Mouse (Mus musculus) B cell, adult 67 days (primary cell): ENCODE measurements around the gene Platr17. TPM values are rescaled to one million over a fixed set of nuclear protein-coding genes. Genes with fewer than 3 reads are reported as not detected.

Experiments used
- total RNA-seq, 2 experiments: library from RNA; stranded (reverse); gene quantifications; 4 replicates each; pipeline ENCODE4 v1.2.4; 2023

Platr17 gene
- total RNA-seq = under 1 TPM; 0.74 to 0.96 TPM

GRCm38 (mm10) chr17:33904835-33905234, at the start of gene Platr17:
Platr17 (plus strand) TSS chr17:33905135.

DNA sequence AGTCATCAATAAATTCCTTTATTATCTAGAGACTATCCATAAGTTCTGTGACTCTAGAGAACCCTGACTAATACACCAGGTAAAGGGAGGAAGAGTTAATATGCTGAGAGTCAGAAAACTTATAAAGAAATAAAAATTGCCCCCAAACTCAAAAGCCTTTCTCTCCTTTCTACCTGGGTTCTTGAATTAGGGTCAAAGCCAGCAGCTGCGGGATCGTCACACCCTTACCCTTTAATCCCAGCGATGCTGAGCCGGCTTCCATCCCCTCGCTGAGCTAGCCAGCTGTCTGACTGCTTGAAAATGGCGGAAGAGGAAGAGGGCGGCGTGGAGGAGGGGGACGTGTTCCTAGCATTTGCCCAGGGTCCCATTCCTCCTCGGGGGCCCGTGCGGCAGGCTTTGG, 31.4 kb upstream of the Platr17 start, which contains the start of gene Gm7029:
Gene Gm7029 (plus strand): TSS at position 301 of the 400 bp plus-strand sequence.

DNA sequence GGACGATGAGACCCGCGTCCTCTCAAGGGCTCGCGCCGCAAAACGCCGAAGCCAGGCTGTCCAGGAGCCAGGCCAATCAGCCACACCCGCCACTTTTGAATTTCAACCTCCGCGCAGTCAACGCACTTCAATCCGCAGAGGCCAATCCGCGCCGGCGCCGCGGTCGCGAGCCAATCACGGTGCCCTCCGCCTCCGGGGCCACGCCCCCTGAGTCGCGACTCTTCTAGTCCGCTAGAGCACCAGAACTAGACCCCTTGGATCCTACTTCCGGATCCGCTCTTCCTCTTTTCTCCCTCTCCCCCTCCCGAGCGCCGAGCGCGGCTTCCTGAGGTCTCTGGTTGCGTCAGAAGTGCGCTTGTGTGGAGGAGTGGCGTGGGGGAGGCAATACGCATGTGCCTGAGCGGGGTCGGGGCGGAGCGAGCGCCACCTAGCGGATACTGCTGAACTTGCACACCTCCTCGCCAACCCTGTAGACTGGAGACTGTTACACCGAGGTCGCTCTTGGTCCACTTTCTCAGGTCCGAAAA, 14.3 kb upstream of the Platr17 start, which contains the start of gene Kifc1:
Gene Kifc1 (minus strand): TSS at position 129 of the 527 bp plus-strand sequence.

GRCm38 (mm10) chr17:33909077-33909868, 4.3 kb downstream of the Platr17 start, which contains the start of gene Daxx:
Daxx (plus strand) TSS chr17:33909414.

GRCm38 (mm10) chr17:33915671-33916250, 10.8 kb downstream of the Platr17 start, which contains the start of the genes Tapbp and Zbtb22:
Tapbp (plus strand) TSS chr17:33915899.
Zbtb22 (plus strand) TSS chr17:33915904.

GRCm38 (mm10) chr17:33929371-33930279, 24.7 kb downstream of the Platr17 start, which contains the start of gene Rgl2:
Rgl2 (plus strand) TSS chr17:33929543.

GRCm38 (mm10) chr17:33940206-33940805, 35.4 kb downstream of the Platr17 start, which contains the start of the genes Pfdn6 and Wdr46:
Pfdn6 (minus strand) TSS chr17:33940343.
Wdr46 (plus strand) TSS chr17:33940660.

DNA sequence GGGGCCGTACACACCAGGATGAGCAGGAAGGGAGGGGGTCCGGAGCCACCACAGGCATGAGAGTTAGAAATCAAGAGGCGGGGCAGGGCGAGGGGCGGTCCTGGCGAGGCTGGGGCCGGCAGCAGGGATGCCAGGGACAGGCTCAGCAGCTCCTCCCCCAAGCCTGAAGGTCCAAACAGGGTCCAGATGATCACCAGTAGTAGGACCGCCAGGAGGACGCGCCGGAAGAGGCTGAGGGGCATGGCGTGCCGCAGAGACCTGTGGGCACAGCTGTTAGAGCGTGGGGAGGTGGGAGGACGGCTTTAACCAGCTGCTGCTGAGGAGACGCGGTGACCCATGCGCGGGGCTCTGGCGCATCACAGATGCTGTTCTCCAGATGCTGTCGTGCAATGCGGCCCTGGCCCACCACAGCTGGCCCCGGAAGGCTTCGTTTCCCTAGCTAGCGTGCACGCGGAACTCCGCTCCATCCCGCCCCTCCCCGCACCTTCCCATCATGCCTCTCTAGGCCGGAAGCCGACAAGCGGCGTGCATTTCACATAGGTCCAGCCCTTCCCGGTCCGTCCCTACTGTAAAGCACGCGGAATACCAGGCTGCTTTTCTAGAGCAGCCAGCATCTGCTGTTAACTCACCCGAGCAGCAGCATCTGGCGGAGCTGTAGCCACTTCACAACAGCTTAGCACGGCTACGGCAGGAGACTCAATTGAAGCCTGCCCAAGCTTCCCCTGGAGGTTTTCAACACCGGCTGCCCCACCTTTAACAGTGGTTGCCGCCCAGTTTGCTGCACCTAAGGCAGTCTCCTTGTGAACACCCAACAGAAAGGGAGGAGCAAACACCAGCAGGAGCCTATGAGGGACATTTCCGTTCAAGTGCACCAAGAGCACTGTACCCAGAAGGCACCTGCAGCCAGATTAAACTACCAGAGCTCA, 46.3 kb downstream of the Platr17 start, which contains the start of gene B3galt4:
Gene B3galt4 (minus strand): TSS at position 468 of the 926 bp plus-strand sequence.

GRCm38 (mm10) chr17:33955555-33956214, 50.8 kb downstream of the Platr17 start, which contains the start of the genes Vps52 and Rps18:
Vps52 (plus strand) TSS chr17:33955812.
Rps18 (minus strand) TSS chr17:33956001.

Other genes starting within 250 kb of the Platr17 start
- 100 to 1,000 TPM; 357 to 366 TPM for gene Hnrnpm, start 218.3 kb upstream of the Platr17 start, total RNA-seq
- 10 to 100 TPM; 46.9 to 54.2 TPM for gene March2, start 186.5 kb upstream of the Platr17 start, total RNA-seq
- 100 to 1,000 TPM; 199 to 206 TPM for gene Rab11b, start 144.6 kb upstream of the Platr17 start, total RNA-seq
- under 1 TPM in 1 of 2 experiments, not detected in 1; 0.15 TPM for gene Angptl4, start 123.3 kb upstream of the Platr17 start, total RNA-seq
- gene Kank3, start 94.6 kb upstream of the Platr17 start, total RNA-seq = 1 to 10 TPM in 1 of 2 experiments, under 1 TPM in 1; 0.74 to 3.9 TPM
- 1,000 to 10,000 TPM; 3,497 to 3,557 TPM for gene Rps28, start 80.6 kb upstream of the Platr17 start, total RNA-seq
- gene Ndufa7, start 80.6 kb upstream of the Platr17 start, total RNA-seq = 100 to 1,000 TPM; 143 to 152 TPM
- 1 to 10 TPM; 4.5 to 7.4 TPM for gene Cd320, start 62.0 kb upstream of the Platr17 start, total RNA-seq
- not detected for gene Gm7029, start 31.3 kb upstream of the Platr17 start, total RNA-seq
- 1 to 10 TPM; 3.7 to 4.7 TPM for gene Kifc1, start 14.5 kb upstream of the Platr17 start, total RNA-seq
- gene Daxx, start 4.3 kb downstream of the Platr17 start, total RNA-seq = 10 to 100 TPM; 56.7 to 66.7 TPM
- 100 to 1,000 TPM; 452 to 506 TPM for gene Tapbp, start 10.8 kb downstream of the Platr17 start, total RNA-seq
- 10 to 100 TPM; 34.9 to 41.2 TPM for gene Zbtb22, start 10.8 kb downstream of the Platr17 start, total RNA-seq
- gene Rgl2, start 24.4 kb downstream of the Platr17 start, total RNA-seq = 100 to 1,000 TPM; 191 to 196 TPM
- gene Pfdn6, start 35.2 kb downstream of the Platr17 start, total RNA-seq = 10 to 100 TPM; 62.1 to 66.8 TPM
- gene Wdr46, start 35.5 kb downstream of the Platr17 start, total RNA-seq = 10 to 100 TPM; 40.2 to 41.2 TPM
- 1 to 10 TPM; 6.1 to 7.1 TPM for gene B3galt4, start 46.4 kb downstream of the Platr17 start, total RNA-seq
- 10 to 100 TPM; 95.0 to 95.1 TPM for gene Vps52, start 50.7 kb downstream of the Platr17 start, total RNA-seq
- 1,000 to 10,000 TPM; 1,402 to 1,461 TPM for gene Rps18, start 50.9 kb downstream of the Platr17 start, total RNA-seq
- gene H2-K1, start 95.2 kb downstream of the Platr17 start, total RNA-seq = 1,000 to 10,000 TPM; 2,757 to 2,769 TPM
- gene Ring1, start 119.5 kb downstream of the Platr17 start, total RNA-seq = 10 to 100 TPM; 35.8 to 40.6 TPM
- gene H2-Ke6, start 122.9 kb downstream of the Platr17 start, total RNA-seq = 100 to 1,000 TPM; 145 to 161 TPM
- gene Slc39a7, start 126.5 kb downstream of the Platr17 start, total RNA-seq = 10 to 100 TPM; 81.1 to 92.0 TPM
- 100 to 1,000 TPM; 119 to 129 TPM for gene Rxrb, start 126.7 kb downstream of the Platr17 start, total RNA-seq
- 1 to 10 TPM; 9.3 to 9.6 TPM for gene Col11a2, start 134.3 kb downstream of the Platr17 start, total RNA-seq
- gene H2-Oa, start 187.2 kb downstream of the Platr17 start, total RNA-seq = 100 to 1,000 TPM; 208 to 232 TPM
- 100 to 1,000 TPM; 579 to 585 TPM for gene H2-DMa, start 214.4 kb downstream of the Platr17 start, total RNA-seq
- 100 to 1,000 TPM; 526 to 537 TPM for gene Brd2, start 217.5 kb downstream of the Platr17 start, total RNA-seq
- gene H2-DMb2, start 238.2 kb downstream of the Platr17 start, total RNA-seq = 1,000 to 10,000 TPM; 1,421 to 1,463 TPM
- 100 to 1,000 TPM; 605 to 615 TPM for gene H2-DMb1, start 247.9 kb downstream of the Platr17 start, total RNA-seq